Mouse (Mus musculus): ENCODE measurements around the gene Rassf9. TPM values are rescaled to one million over a fixed set of nuclear protein-coding genes. Genes with fewer than 3 reads are reported as not detected.

Gene Rassf9
- total and polyA plus RNA-seq, 3 experiments, result 0.11 TPM; not detected in 2

DNA sequence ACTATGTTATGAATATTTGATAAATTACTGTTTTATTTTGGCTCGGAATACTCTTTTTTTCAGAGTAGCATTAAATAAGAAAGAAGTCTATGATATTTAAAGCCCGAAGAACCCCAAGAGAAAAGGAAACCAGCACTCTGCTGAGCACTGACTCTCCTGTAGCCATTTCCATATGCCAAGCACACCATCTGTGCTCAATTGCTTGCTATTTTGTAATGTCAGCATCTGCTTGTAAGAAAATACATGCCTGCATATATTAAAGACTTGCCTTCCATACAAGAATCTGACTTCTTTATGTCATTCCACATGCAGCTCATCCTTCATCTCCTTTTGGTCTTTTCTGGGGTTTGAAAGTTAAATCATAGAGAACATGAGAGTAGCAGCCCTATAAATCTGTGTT, 82.3 kb downstream of the Rassf9 start:
- Histone ChIP-seq H3K4me1 (ENCODE audit: insufficient read depth, low read depth, low read length) (no peaks in the 10 kb centered on the region), H3K9me3 (replicated peaks) (no peaks in the 10 kb centered on the region), H3K36me3 (replicated peaks) (no peaks in the 10 kb centered on the region), H3K4me3 (ENCODE audit: low read depth, low read length) (no peak overlapping the region), H3K27me3 (ENCODE audit: insufficient read depth, low read length) (no peaks in the 10 kb centered on the region)
- DNase-seq (ENCODE audit: low spot score) (no peak), ATAC-seq (ENCODE audit: extremely low read depth, insufficient number of reproducible peaks, low FRiP score, poor library complexity, severe bottlenecking) (no peak)
- no peak for TF ChIP-seq GATA1 (IDR thresholded peaks at IDR 0.05; ENCODE audit: borderline replicate concordance, low read length)
- TF ChIP-seq GATA2 (IDR thresholded peaks at IDR 0.05; ENCODE audit: borderline replicate concordance, low read depth, low read length), result no peak

Other genes starting within 250 kb of the Rassf9 start
- not detected in 2 replicates for gene Nts, start 21.7 kb upstream of the Rassf9 start, total RNA-seq (2014; fragmentation: Nextera tagmentation)
- gene Nts, start 21.7 kb upstream of the Rassf9 start, total RNA-seq (2017), result not detected in 2 replicates
- not detected in 2 replicates for gene Nts, start 21.7 kb upstream of the Rassf9 start, polyA plus RNA-seq (2012)

All from G1E (cell line).